Mouse (Mus musculus): ENCODE data around the gene Lmx1b. TPM values are rescaled to one million over a fixed set of nuclear protein-coding genes. Genes with fewer than 3 reads are reported as not detected.

Gene Lmx1b
- polyA plus RNA-seq (2014; fragmentation: Nextera tagmentation; extraction: Ambion mirVana): 4.2 and 5.0 TPM in 2 replicates

- DNase-seq (ENCODE audit: low spot score): no peak
- Histone ChIP-seq H3K36me3 (ENCODE audit: control insufficient read depth, insufficient read depth, low read length) (no peaks in the 10 kb centered on the region), H3K9me3 (ENCODE audit: control insufficient read depth, low read length) (no peaks in the 10 kb centered on the region), H3K4me2 (replicated peaks; ENCODE audit: low read depth, low read length) (peak within 1 kb of the TSS; percentile 71), H3K27me3 (ENCODE audit: control insufficient read depth, insufficient read depth, low read length) (peaks cover 93% of the 10 kb centered on the region), H3K4me1 (replicated peaks; ENCODE audit: control insufficient read depth, insufficient read depth, low read length) (peaks cover 12% of the 10 kb centered on the region), H3K9ac (ENCODE audit: low read depth, low read length) (peak within 1 kb of the TSS; percentile 52), H3K4me3 (ENCODE audit: low read depth, low read length) (peak within 1 kb of the TSS; percentile 37), H3K27ac (ENCODE audit: low read depth, low read length) (peak within 1 kb of the TSS; percentile 62)
- WGBS: under 1% methylated on average over 37 of the region's 53 CpGs
- no peak for ATAC-seq (ENCODE audit: low FRiP score)
Observed at GRCm38 (mm10) chr2:33640171-33640721, at the start of gene Lmx1b. Gene Lmx1b, minus strand, starts transcription at chr2:33640511.

GRCm38 (mm10) chr2:33689880-33690462, 49.7 kb upstream of the Lmx1b start:
- DNase-seq (ENCODE audit: low spot score): peak; percentile 82
- Histone ChIP-seq H3K9ac (ENCODE audit: low read depth, low read length) (no peak overlapping the region), H3K4me3 (ENCODE audit: low read depth, low read length) (no peak overlapping the region), H3K36me3 (ENCODE audit: control insufficient read depth, insufficient read depth, low read length) (no peaks in the 10 kb centered on the region), H3K9me3 (ENCODE audit: control insufficient read depth, low read length) (no peaks in the 10 kb centered on the region), H3K27me3 (ENCODE audit: control insufficient read depth, insufficient read depth, low read length) (no peaks in the 10 kb centered on the region), H3K27ac (ENCODE audit: low read depth, low read length) (peak overlapping the region; percentile 66), H3K4me1 (replicated peaks; ENCODE audit: control insufficient read depth, insufficient read depth, low read length) (no peaks in the 10 kb centered on the region; the same call in 1 of the 2 replicates), H3K4me2 (replicated peaks; ENCODE audit: low read depth, low read length) (no peak overlapping the region)
- ATAC-seq (ENCODE audit: low FRiP score): peak; percentile 12; the same call in 1 of the 2 replicates
- WGBS: 38% methylated on average over 9 of the region's 9 CpGs

GRCm38 (mm10) chr2:33689155-33689879, 49.0 kb upstream of the Lmx1b start:
- WGBS: 50% methylated on average over 23 of the region's 23 CpGs
- no peak overlapping the region for H3K4me3 ChIP-seq (ENCODE audit: low read depth, low read length)
- DNase-seq (ENCODE audit: low spot score) (no peak), ATAC-seq (ENCODE audit: low FRiP score) (peak; percentile 47; the same call in 1 of the 2 replicates)
- H3K27me3 ChIP-seq (ENCODE audit: control insufficient read depth, insufficient read depth, low read length): no peaks in the 10 kb centered on the region
- no peaks in the 10 kb centered on the region for H3K9me3 ChIP-seq (ENCODE audit: control insufficient read depth, low read length)
- H3K27ac ChIP-seq (ENCODE audit: low read depth, low read length): peak overlapping the region; percentile 66
- no peak overlapping the region for H3K9ac ChIP-seq (ENCODE audit: low read depth, low read length)
- no peak overlapping the region for H3K4me2 ChIP-seq (replicated peaks; ENCODE audit: low read depth, low read length)
- no peaks in the 10 kb centered on the region; the same call in 1 of the 2 replicates for H3K4me1 ChIP-seq (replicated peaks; ENCODE audit: control insufficient read depth, insufficient read depth, low read length)
- H3K36me3 ChIP-seq (ENCODE audit: control insufficient read depth, insufficient read depth, low read length): no peaks in the 10 kb centered on the region

- H3K4me2 ChIP-seq (replicated peaks; ENCODE audit: low read depth, low read length): no peak overlapping the region
- H3K36me3 ChIP-seq (ENCODE audit: control insufficient read depth, insufficient read depth, low read length): no peaks in the 10 kb centered on the region
- ATAC-seq (ENCODE audit: low FRiP score): no peak
- H3K4me3 ChIP-seq (ENCODE audit: low read depth, low read length): no peak overlapping the region
- no peak for DNase-seq (ENCODE audit: low spot score)
- WGBS: 67% methylated on average over 4 of the region's 4 CpGs
- H3K27ac ChIP-seq (ENCODE audit: low read depth, low read length): no peak overlapping the region
- no peaks in the 10 kb centered on the region for H3K27me3 ChIP-seq (ENCODE audit: control insufficient read depth, insufficient read depth, low read length)
- H3K9ac ChIP-seq (ENCODE audit: low read depth, low read length): no peak overlapping the region
- H3K4me1 ChIP-seq (replicated peaks; ENCODE audit: control insufficient read depth, insufficient read depth, low read length): no peaks in the 10 kb centered on the region; the same call in 1 of the 2 replicates
- no peaks in the 10 kb centered on the region for H3K9me3 ChIP-seq (ENCODE audit: control insufficient read depth, low read length)
Observed at GRCm38 (mm10) chr2:33683594-33683993, 43.3 kb upstream of the Lmx1b start.

- Histone ChIP-seq H3K27ac (ENCODE audit: low read depth, low read length) (no peak overlapping the region), H3K27me3 (ENCODE audit: control insufficient read depth, insufficient read depth, low read length) (no peaks in the 10 kb centered on the region), H3K9me3 (ENCODE audit: control insufficient read depth, low read length) (no peaks in the 10 kb centered on the region), H3K9ac (ENCODE audit: low read depth, low read length) (no peak overlapping the region), H3K4me1 (replicated peaks; ENCODE audit: control insufficient read depth, insufficient read depth, low read length) (no peaks in the 10 kb centered on the region; the same call in 1 of the 2 replicates), H3K4me2 (replicated peaks; ENCODE audit: low read depth, low read length) (no peak overlapping the region), H3K36me3 (ENCODE audit: control insufficient read depth, insufficient read depth, low read length) (no peaks in the 10 kb centered on the region), H3K4me3 (ENCODE audit: low read depth, low read length) (no peak overlapping the region)
- DNase-seq (ENCODE audit: low spot score): no peak
- 42% methylated on average over 6 of the region's 6 CpGs for WGBS
- ATAC-seq (ENCODE audit: low FRiP score): no peak
Observed at GRCm38 (mm10) chr2:33683095-33683494, 42.8 kb upstream of the Lmx1b start.

GRCm38 (mm10) chr2:33682219-33682618, 41.9 kb upstream of the Lmx1b start:
- Histone ChIP-seq H3K9me3 (ENCODE audit: control insufficient read depth, low read length) (no peaks in the 10 kb centered on the region), H3K9ac (ENCODE audit: low read depth, low read length) (no peak overlapping the region), H3K36me3 (ENCODE audit: control insufficient read depth, insufficient read depth, low read length) (no peaks in the 10 kb centered on the region), H3K4me1 (replicated peaks; ENCODE audit: control insufficient read depth, insufficient read depth, low read length) (no peaks in the 10 kb centered on the region; the same call in 1 of the 2 replicates), H3K27me3 (ENCODE audit: control insufficient read depth, insufficient read depth, low read length) (no peaks in the 10 kb centered on the region), H3K4me3 (ENCODE audit: low read depth, low read length) (no peak overlapping the region), H3K27ac (ENCODE audit: low read depth, low read length) (no peak overlapping the region), H3K4me2 (replicated peaks; ENCODE audit: low read depth, low read length) (no peak overlapping the region)
- WGBS: 12% methylated on average over 4 of the region's 4 CpGs
- no peak for ATAC-seq (ENCODE audit: low FRiP score)
- DNase-seq (ENCODE audit: low spot score): peak; percentile 80

- Histone ChIP-seq H3K4me2 (replicated peaks; ENCODE audit: low read depth, low read length) (no peak overlapping the region), H3K9ac (ENCODE audit: low read depth, low read length) (no peak overlapping the region), H3K4me1 (replicated peaks; ENCODE audit: control insufficient read depth, insufficient read depth, low read length) (no peaks in the 10 kb centered on the region; the same call in 1 of the 2 replicates), H3K4me3 (ENCODE audit: low read depth, low read length) (no peak overlapping the region), H3K9me3 (ENCODE audit: control insufficient read depth, low read length) (no peaks in the 10 kb centered on the region), H3K36me3 (ENCODE audit: control insufficient read depth, insufficient read depth, low read length) (no peaks in the 10 kb centered on the region), H3K27me3 (ENCODE audit: control insufficient read depth, insufficient read depth, low read length) (no peaks in the 10 kb centered on the region), H3K27ac (ENCODE audit: low read depth, low read length) (no peak overlapping the region)
- ATAC-seq (ENCODE audit: low FRiP score) (no peak), DNase-seq (ENCODE audit: low spot score) (no peak)
- WGBS: 70% methylated on average over 12 of the region's 12 CpGs
Observed at GRCm38 (mm10) chr2:33678950-33679654, 38.8 kb upstream of the Lmx1b start.

- ATAC-seq (ENCODE audit: low FRiP score): no peak
- 78% methylated on average over 10 of the region's 10 CpGs for WGBS
- no peak overlapping the region for H3K4me3 ChIP-seq (ENCODE audit: low read depth, low read length)
- no peak overlapping the region for H3K27ac ChIP-seq (ENCODE audit: low read depth, low read length)
- H3K9ac ChIP-seq (ENCODE audit: low read depth, low read length): no peak overlapping the region
- no peak overlapping the region for H3K4me2 ChIP-seq (replicated peaks; ENCODE audit: low read depth, low read length)
- no peaks in the 10 kb centered on the region for H3K9me3 ChIP-seq (ENCODE audit: control insufficient read depth, low read length)
- H3K27me3 ChIP-seq (ENCODE audit: control insufficient read depth, insufficient read depth, low read length): no peaks in the 10 kb centered on the region
- H3K4me1 ChIP-seq (replicated peaks; ENCODE audit: control insufficient read depth, insufficient read depth, low read length): no peaks in the 10 kb centered on the region
- H3K36me3 ChIP-seq (ENCODE audit: control insufficient read depth, insufficient read depth, low read length): no peaks in the 10 kb centered on the region
- no peak for DNase-seq (ENCODE audit: low spot score)
Observed at GRCm38 (mm10) chr2:33672701-33673472, 32.6 kb upstream of the Lmx1b start.

Data from hindbrain, embryonic 11.5 days (tissue).